Mouse (Mus musculus): ENCODE data around the gene Gm4881. TPM values are rescaled to one million over a fixed set of nuclear protein-coding genes. Genes with fewer than 3 reads are reported as not detected.

Gene Gm4881
- total and polyA plus RNA-seq, 3 experiments: 0.13 TPM; not detected in 2

DNA sequence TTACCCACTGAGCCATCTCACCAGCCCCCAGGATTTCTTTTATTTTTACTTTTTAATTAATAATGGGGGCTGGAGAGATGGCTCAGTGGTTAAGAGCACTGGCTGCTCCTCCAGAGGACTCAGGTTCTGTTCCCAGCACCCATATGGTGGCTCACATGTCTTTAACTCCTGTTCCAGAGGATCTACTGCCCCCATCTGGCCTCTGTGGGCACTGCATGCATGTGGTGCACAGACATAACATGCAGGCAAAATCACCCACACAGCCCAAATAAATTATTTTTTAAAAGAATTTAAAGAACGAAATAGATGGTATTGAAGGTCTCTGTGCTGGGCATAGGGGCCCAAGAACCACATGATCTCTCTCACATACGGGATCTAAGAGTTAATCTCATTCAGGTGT, 40.0 kb upstream of the Gm4881 start:
- TF ChIP-seq GABPA (IDR thresholded peaks at IDR 0.05; ENCODE audit: low read depth, low read length) (no peak), POLR2AphosphoS5 (IDR thresholded peaks at IDR 0.05; ENCODE audit: borderline replicate concordance, low read depth, low read length) (no peak), RAD21 (IDR thresholded peaks at IDR 0.05; ENCODE audit: low read depth, low read length) (peak; percentile 10), EP300 (IDR thresholded peaks at IDR 0.05; ENCODE audit: low read depth in 1 of 2, low read length in 2 of 2) (no peak), CTCF (IDR thresholded peaks at IDR 0.05 in 2 of 3, conservative IDR thresholded peaks at IDR 0.05 in 1 of 3; ENCODE audit: control insufficient read depth in 1 of 3, insufficient read depth in 1 of 3, low read depth in 2 of 3, low read length in 3 of 3, poor library complexity in 1 of 3, severe bottlenecking in 1 of 3) (peak; percentile 22 to 40 (median 37); a peak in 5 of 6 replicates), MYB (IDR thresholded peaks at IDR 0.05; ENCODE audit: low read depth, low read length) (no peak)
- no peak overlapping the region for H3K27ac ChIP-seq (ENCODE audit: control insufficient read depth, low read depth, low read length)
- peak; percentile 26 for DNase-seq (ENCODE audit: low read depth, low spot score)
- no peaks in the 10 kb centered on the region for H3K9me3 ChIP-seq (replicated peaks; ENCODE audit: insufficient read depth, low read length)
- H3K27me3 ChIP-seq (ENCODE audit: control insufficient read depth in 1 of 2, insufficient read depth in 2 of 2, low read length in 2 of 2): no peaks in the 10 kb centered on the region
- no peak overlapping the region for H3K9ac ChIP-seq (ENCODE audit: control insufficient read depth, low read depth, low read length, poor library complexity, severe bottlenecking)
- no peak overlapping the region for H3K4me3 ChIP-seq (ENCODE audit: control insufficient read depth in 1 of 2, insufficient read depth in 1 of 2, low read depth in 2 of 2, low read length in 2 of 2)
- no peaks in the 10 kb centered on the region for H3K79me2 ChIP-seq (ENCODE audit: control insufficient read depth, insufficient read depth, low read length, poor library complexity)
- no peaks in the 10 kb centered on the region; a peak in 1 of 4 replicates for H3K36me3 ChIP-seq (ENCODE audit: control insufficient read depth in 1 of 2, insufficient read depth in 2 of 2, low read length in 2 of 2)
- H3K4me1 ChIP-seq (ENCODE audit: control insufficient read depth in 1 of 2, insufficient read depth in 2 of 2, low read length in 2 of 2): peaks cover 0 to 13% of the 10 kb centered on the region in 2 experiments; a peak in 2 of 4 replicates

DNA sequence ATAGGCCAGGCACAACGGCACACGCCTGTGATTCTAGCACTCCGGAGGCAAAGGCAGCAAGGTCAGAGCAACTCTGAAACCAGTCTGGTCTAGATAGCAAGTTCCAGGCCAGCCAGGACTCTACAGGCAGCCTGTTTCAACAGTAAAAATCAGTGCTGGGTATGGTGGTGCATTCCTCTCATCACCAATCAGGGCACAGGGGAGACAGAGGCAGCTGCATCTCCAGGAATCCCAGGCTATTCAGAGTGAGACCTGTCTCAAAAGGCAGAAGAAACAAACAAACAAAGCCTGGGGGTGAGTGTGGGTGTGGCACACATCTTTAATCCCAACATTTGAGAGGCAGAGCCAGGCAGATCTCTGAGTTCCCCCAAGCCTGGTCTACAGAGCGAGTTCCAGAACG, 39.1 kb upstream of the Gm4881 start:
- no peak overlapping the region for H3K9ac ChIP-seq (ENCODE audit: control insufficient read depth, low read depth, low read length, poor library complexity, severe bottlenecking)
- no peaks in the 10 kb centered on the region for H3K79me2 ChIP-seq (ENCODE audit: control insufficient read depth, insufficient read depth, low read length, poor library complexity)
- H3K9me3 ChIP-seq (replicated peaks; ENCODE audit: insufficient read depth, low read length): no peaks in the 10 kb centered on the region
- H3K27me3 ChIP-seq (ENCODE audit: control insufficient read depth in 1 of 2, insufficient read depth in 2 of 2, low read length in 2 of 2): no peaks in the 10 kb centered on the region
- H3K4me1 ChIP-seq (ENCODE audit: control insufficient read depth in 1 of 2, insufficient read depth in 2 of 2, low read length in 2 of 2): peaks cover 0 to 20% of the 10 kb centered on the region in 2 experiments; a peak in 2 of 4 replicates
- no peaks in the 10 kb centered on the region; a peak in 1 of 4 replicates for H3K36me3 ChIP-seq (ENCODE audit: control insufficient read depth in 1 of 2, insufficient read depth in 2 of 2, low read length in 2 of 2)
- no peak for DNase-seq (ENCODE audit: low read depth, low spot score)
- no peak overlapping the region for H3K27ac ChIP-seq (ENCODE audit: control insufficient read depth, low read depth, low read length)
- TF ChIP-seq MAX (IDR thresholded peaks at IDR 0.05; ENCODE audit: low read length) (no peak), EP300 (IDR thresholded peaks at IDR 0.05; ENCODE audit: low read depth in 1 of 2, low read length in 2 of 2) (no peak), MXI1 (IDR thresholded peaks at IDR 0.05; ENCODE audit: low read depth, low read length) (no peak), USF2 (IDR thresholded peaks at IDR 0.05; ENCODE audit: borderline replicate concordance in 1 of 2, insufficient read depth in 1 of 2, low read depth in 1 of 2, low read length in 2 of 2) (no peak), MYC (IDR thresholded peaks at IDR 0.05; ENCODE audit: low read depth, low read length) (no peak), KAT2A (conservative IDR thresholded peaks at IDR 0.05; ENCODE audit: low read depth, low read length) (no peak), TCF12 (IDR thresholded peaks at IDR 0.05; ENCODE audit: low read depth, low read length) (no peak), ZMIZ1 (IDR thresholded peaks at IDR 0.05; ENCODE audit: low read depth, low read length) (no peak), POLR2AphosphoS5 (IDR thresholded peaks at IDR 0.05; ENCODE audit: borderline replicate concordance, low read depth, low read length) (no peak)
- H3K4me3 ChIP-seq (ENCODE audit: control insufficient read depth in 1 of 2, insufficient read depth in 1 of 2, low read depth in 2 of 2, low read length in 2 of 2): no peak overlapping the region

DNA sequence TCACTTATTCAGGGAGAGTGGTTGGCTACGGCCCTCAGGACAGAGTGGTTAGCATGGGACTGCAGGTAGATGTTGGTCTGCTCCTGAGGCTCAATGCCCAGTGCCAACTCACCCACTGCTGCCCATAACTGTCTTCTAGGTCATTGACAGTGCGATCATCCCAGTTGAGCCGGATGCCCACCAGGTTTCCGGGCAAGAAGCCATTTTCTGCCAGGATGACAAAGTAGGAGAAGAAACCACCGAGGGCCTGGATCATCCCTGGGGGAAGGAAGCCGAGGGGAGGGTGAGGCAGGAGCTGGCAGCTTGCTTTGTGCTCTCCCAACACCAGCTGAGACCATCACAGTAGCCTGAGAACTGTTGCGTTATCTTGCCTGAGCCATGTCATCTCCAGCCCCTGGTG, 36.1 kb upstream of the Gm4881 start:
- Histone ChIP-seq H3K9ac (ENCODE audit: control insufficient read depth, low read depth, low read length, poor library complexity, severe bottlenecking) (no peak overlapping the region), H3K9me3 (replicated peaks; ENCODE audit: insufficient read depth, low read length) (no peaks in the 10 kb centered on the region), H3K4me1 (ENCODE audit: control insufficient read depth in 1 of 2, insufficient read depth in 2 of 2, low read length in 2 of 2) (peaks cover 0 to 11% of the 10 kb centered on the region in 2 experiments; a peak in 2 of 4 replicates), H3K27ac (ENCODE audit: control insufficient read depth, low read depth, low read length) (no peak overlapping the region), H3K79me2 (ENCODE audit: control insufficient read depth, insufficient read depth, low read length, poor library complexity) (no peaks in the 10 kb centered on the region), H3K4me3 (ENCODE audit: control insufficient read depth in 1 of 2, insufficient read depth in 1 of 2, low read depth in 2 of 2, low read length in 2 of 2) (no peak overlapping the region), H3K36me3 (ENCODE audit: control insufficient read depth in 1 of 2, insufficient read depth in 2 of 2, low read length in 2 of 2) (no peaks in the 10 kb centered on the region), H3K27me3 (ENCODE audit: control insufficient read depth in 1 of 2, insufficient read depth in 2 of 2, low read length in 2 of 2) (no peaks in the 10 kb centered on the region)
- DNase-seq (ENCODE audit: low read depth, low spot score): no peak
- TF ChIP-seq UBTF (IDR thresholded peaks at IDR 0.05; ENCODE audit: borderline replicate concordance, insufficient read depth, low read depth, low read length) (no peak), POLR2AphosphoS5 (IDR thresholded peaks at IDR 0.05; ENCODE audit: borderline replicate concordance, low read depth, low read length) (no peak), CTCF (IDR thresholded peaks at IDR 0.05 in 2 of 3, conservative IDR thresholded peaks at IDR 0.05 in 1 of 3; ENCODE audit: control insufficient read depth in 1 of 3, insufficient read depth in 1 of 3, low read depth in 2 of 3, low read length in 3 of 3, poor library complexity in 1 of 3, severe bottlenecking in 1 of 3) (no peak), SIN3A (IDR thresholded peaks at IDR 0.05; ENCODE audit: low read length) (no peak), MEF2A (IDR thresholded peaks at IDR 0.05; ENCODE audit: extremely low read depth, insufficient replicate concordance, low read depth, low read length, poor library complexity, severe bottlenecking) (no peak), NRF1 (IDR thresholded peaks at IDR 0.05; ENCODE audit: insufficient read depth, low read depth, low read length, poor library complexity, severe bottlenecking) (no peak), GATA1 (IDR thresholded peaks at IDR 0.05; ENCODE audit: low read depth, low read length) (no peak), TCF12 (IDR thresholded peaks at IDR 0.05; ENCODE audit: low read depth, low read length) (no peak), MAX (IDR thresholded peaks at IDR 0.05; ENCODE audit: low read length) (no peak), GABPA (IDR thresholded peaks at IDR 0.05; ENCODE audit: low read depth, low read length) (no peak), MYC (IDR thresholded peaks at IDR 0.05; ENCODE audit: low read depth, low read length) (no peak), ZMIZ1 (IDR thresholded peaks at IDR 0.05; ENCODE audit: low read depth, low read length) (no peak), ZKSCAN1 (IDR thresholded peaks at IDR 0.05; ENCODE audit: low read depth, low read length) (no peak), NELFE (IDR thresholded peaks at IDR 0.05; ENCODE audit: low read depth, low read length) (no peak), EP300 (IDR thresholded peaks at IDR 0.05; ENCODE audit: low read depth in 1 of 2, low read length in 2 of 2) (no peak), RCOR1 (IDR thresholded peaks at IDR 0.05; ENCODE audit: low read depth, low read length) (no peak), ETS1 (IDR thresholded peaks at IDR 0.05; ENCODE audit: low read depth, low read length) (no peak)
